Mouse (Mus musculus) C2C12 (cell line): ENCODE results near the gene Tssk3. TPM values are rescaled to one million over a fixed set of nuclear protein-coding genes. Genes with fewer than 3 reads are reported as not detected.
A peak's percentile ranks its signal among the peaks of the same experiment; 100 is the strongest.

Source experiments
- H3K27me3 ChIP-seq: one replicate; pipeline ENCODE4 v1.6.1; 2011; ENCODE audit not compliant: control insufficient read depth, insufficient read depth, insufficient read length
- H3K36me3 ChIP-seq: one replicate; pipeline ENCODE4 v1.6.1; 2011; ENCODE audit not compliant: control insufficient read depth, insufficient read depth
- H3K4me3 ChIP-seq: one replicate; pipeline ENCODE4 v1.5.1; 2011; ENCODE audit warnings: mild to moderate bottlenecking, control low read depth; ENCODE audit not compliant: poor library complexity, insufficient read depth, severe bottlenecking
- H3K79me2 ChIP-seq: one replicate; pipeline ENCODE4 v1.6.1; 2011; ENCODE audit not compliant: control insufficient read depth, insufficient read depth
- H3K79me3 ChIP-seq: one replicate; pipeline ENCODE4 v1.6.1; 2011; ENCODE audit warnings: low read depth, control low read depth
- H3ac ChIP-seq: one replicate; pipeline ENCODE3; 2011; ENCODE audit warnings: low read depth; ENCODE audit not compliant: control insufficient read depth, insufficient read length
- CEBPB ChIP-seq: IDR thresholded peaks from one replicate; pipeline ENCODE4 v1.6.1; 2011; ENCODE audit warnings: low read depth, mild to moderate bottlenecking, control low read depth, moderate library complexity
- CTCF ChIP-seq: IDR thresholded peaks from one replicate; pipeline ENCODE4 v1.5.1; 2011; ENCODE audit not compliant: control insufficient read depth, insufficient read depth, insufficient read length
- FOSL1 ChIP-seq: IDR thresholded peaks from one replicate; pipeline ENCODE4 v1.8.0; 2011; ENCODE audit warnings: mild to moderate bottlenecking, low read length; ENCODE audit not compliant: poor library complexity, insufficient read depth, severe bottlenecking
- MAX ChIP-seq: IDR thresholded peaks from one replicate; pipeline ENCODE4 v1.6.1; 2011; ENCODE audit warnings: mild to moderate bottlenecking, control low read depth
- MYOD1 ChIP-seq: IDR thresholded peaks from one replicate; pipeline ENCODE4 v1.6.1; 2011; ENCODE audit warnings: low read depth; ENCODE audit not compliant: control insufficient read depth, insufficient read length
- MYOG ChIP-seq: IDR thresholded peaks from one replicate; pipeline ENCODE4 v1.6.1; 2011; ENCODE audit not compliant: control insufficient read depth, insufficient read length; ENCODE audit errors: extremely low read depth
- USF1 ChIP-seq: IDR thresholded peaks from one replicate; pipeline ENCODE4 v1.6.1; 2011; ENCODE audit warnings: low read depth, mild to moderate bottlenecking, control low read depth, moderate library complexity
- polyA plus RNA-seq: library from polyadenylated mRNA; unstranded; fragments of >200 nt; fragmentation: generic; extraction: Trizol; gene quantifications from one replicate; pipeline ENCODE4 v1.2.1, GENCODE M21; 2012; ENCODE audit warnings: missing spikeins

The Tssk3 gene
- polyA plus RNA-seq, 1 experiment = not detected

- Histone ChIP-seq H3K27me3 (no peaks in the 10 kb centered on the region), H3ac (no peak overlapping the region), H3K36me3 (peaks cover 42% of the 10 kb centered on the region), H3K79me2 (peaks cover 20% of the 10 kb centered on the region), H3K4me3 (no peak overlapping the region), H3K79me3 (peaks cover 4% of the 10 kb centered on the region)
- TF ChIP-seq USF1 (no peak), CEBPB (no peak), MYOD1 (no peak), CTCF (no peak), FOSL1 (no peak), MYOG (no peak)
Observed at GRCm38 (mm10) chr4:129516925-129517324, 26.1 kb upstream of the Tssk3 start.

DNA sequence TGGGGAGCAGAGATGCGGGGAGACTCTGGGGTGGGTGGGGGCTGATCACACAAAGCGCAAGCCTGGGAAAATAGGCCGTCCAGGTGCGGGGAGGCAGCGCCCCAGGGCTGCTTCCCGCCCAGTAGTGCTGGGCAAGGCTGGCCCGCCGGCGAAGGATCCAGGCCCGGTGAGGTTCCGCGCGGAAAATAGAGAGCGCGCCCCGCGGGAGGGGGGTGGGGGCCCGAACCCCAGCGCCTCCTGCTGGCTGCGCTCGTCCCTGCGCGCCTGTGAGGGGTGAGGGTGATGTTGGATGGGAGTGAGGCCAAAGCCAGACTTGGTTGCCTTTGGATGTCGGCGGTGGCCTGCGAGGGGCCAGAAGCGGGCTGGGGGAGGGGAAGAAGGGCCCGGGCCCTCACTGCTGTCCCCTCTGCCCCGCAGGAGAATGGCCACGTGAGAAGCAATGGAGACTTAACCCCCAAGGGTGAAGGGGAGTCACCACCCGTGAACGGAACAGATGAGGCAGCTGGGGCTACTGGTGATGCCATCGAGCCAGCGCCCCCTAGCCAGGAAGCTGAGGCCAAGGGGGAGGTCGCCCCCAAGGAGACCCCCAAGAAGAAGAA lies 23.6 kb upstream of the Tssk3 start:
- Histone ChIP-seq H3K79me2 (peaks cover 20% of the 10 kb centered on the region), H3K4me3 (peak overlapping the region; percentile 78), H3K27me3 (no peaks in the 10 kb centered on the region), H3ac (peak overlapping the region; percentile 95), H3K79me3 (peaks cover 3% of the 10 kb centered on the region), H3K36me3 (peaks cover 19% of the 10 kb centered on the region)
- TF ChIP-seq MYOG (no peak), FOSL1 (no peak), CTCF (peak; percentile 94), USF1 (no peak), MYOD1 (no peak), CEBPB (no peak)

GRCm38 (mm10) chr4:129513891-129514290 lies 23.1 kb upstream of the Tssk3 start:
- H3K79me3 ChIP-seq = peaks cover 3% of the 10 kb centered on the region
- peak overlapping the region; percentile 95 for H3ac ChIP-seq
- TF ChIP-seq MAX (no peak), MYOD1 (no peak), CEBPB (no peak), CTCF (no peak), USF1 (no peak), FOSL1 (no peak), MYOG (no peak)
- H3K36me3 ChIP-seq = peaks cover 17% of the 10 kb centered on the region
- peak overlapping the region; percentile 78 for H3K4me3 ChIP-seq
- peaks cover 20% of the 10 kb centered on the region for H3K79me2 ChIP-seq
- H3K27me3 ChIP-seq = no peaks in the 10 kb centered on the region

GRCm38 (mm10) chr4:129513086-129513767 lies 22.4 kb upstream of the Tssk3 start, which contains the start of gene Marcksl1:
TSS of gene Marcksl1 (plus strand) at chr4:129513581.
- no peak for TF ChIP-seq USF1
- TF ChIP-seq CEBPB = no peak
- no peak for TF ChIP-seq MAX
- no peak for TF ChIP-seq FOSL1
- no peak for TF ChIP-seq MYOD1
- Histone ChIP-seq H3K36me3 (peaks cover 11% of the 10 kb centered on the region), H3ac (peak within 1 kb of the TSS; percentile 95), H3K4me3 (peak within 1 kb of the TSS; percentile 78), H3K79me2 (peaks cover 20% of the 10 kb centered on the region), H3K79me3 (peaks cover 3% of the 10 kb centered on the region), H3K27me3 (no peaks in the 10 kb centered on the region)

- Histone ChIP-seq H3K27me3 (no peaks in the 10 kb centered on the region), H3K4me3 (no peak overlapping the region), H3K79me3 (peaks cover 3% of the 10 kb centered on the region), H3K36me3 (peaks cover under 1% of the 10 kb centered on the region), H3K79me2 (peaks cover 20% of the 10 kb centered on the region), H3ac (no peak overlapping the region)
- TF ChIP-seq MYOG (no peak), USF1 (no peak), CEBPB (no peak), MYOD1 (no peak), MAX (no peak), FOSL1 (no peak), CTCF (no peak)
Observed at GRCm38 (mm10) chr4:129511413-129512096, 20.7 kb upstream of the Tssk3 start.
